Mouse (Mus musculus) spleen, adult 2 months (tissue): ENCODE data around the gene Papln. TPM values are rescaled to one million over a fixed set of nuclear protein-coding genes. Genes with fewer than 3 reads are reported as not detected.

Experiments used
- DNase-seq, 2 experiments: peaks; one replicate each; pipeline versions ENCODE4 v3.0.0 to v3.0.0-alpha.2; 2012 to 2021; ENCODE audit warnings: low spot score in 2 of 2, low read depth in 1 of 2
- H3K27ac ChIP-seq: fragments of 200-500 bp; 2 replicates; pipeline ENCODE4 v1.5.1; 2012; ENCODE audit warnings: low read length, inconsistent platforms; ENCODE audit not compliant: insufficient read depth
- H3K27me3 ChIP-seq: fragments of 200-500 bp; 2 replicates; pipeline ENCODE4 v1.6.1; 2012; ENCODE audit warnings: mild to moderate bottlenecking, moderate library complexity, low read length, inconsistent platforms; ENCODE audit not compliant: control insufficient read depth, insufficient read depth
- H3K36me3 ChIP-seq: fragments of 200-500 bp; 2 replicates; pipeline ENCODE4 v1.6.1; 2012; ENCODE audit warnings: mild to moderate bottlenecking, low read length, inconsistent platforms; ENCODE audit not compliant: control insufficient read depth, insufficient read depth
- H3K4me1 ChIP-seq: fragments of 200-500 bp; 2 replicates; pipeline ENCODE4 v1.6.1; 2011; ENCODE audit warnings: inconsistent platforms; ENCODE audit not compliant: control insufficient read depth, insufficient read depth, insufficient read length
- H3K4me3 ChIP-seq: fragments of 200-500 bp; 2 replicates; pipeline ENCODE4 v1.5.1; 2011; ENCODE audit warnings: mild to moderate bottlenecking, inconsistent platforms; ENCODE audit not compliant: insufficient read depth, insufficient read length; ENCODE audit errors: extremely low read depth
- CTCF ChIP-seq: fragments of 200-500 bp; IDR thresholded peaks from 2 replicates; pipeline ENCODE4 v1.5.1; 2011; ENCODE audit warnings: mild to moderate bottlenecking, inconsistent platforms; ENCODE audit not compliant: insufficient read depth, insufficient read length, insufficient replicate concordance; ENCODE audit errors: extremely low read depth
- POLR2A ChIP-seq: fragments of 200-500 bp; IDR thresholded peaks from 2 replicates; pipeline ENCODE4 v1.6.1; 2011; ENCODE audit warnings: low read depth, low read length, inconsistent platforms
- WGBS: fragments of 180-500 bp; shearing (Covaris S2); methylation state at CpG from one replicate; pipeline ENCODE4 v1.1.7; 2018; 5-methylcytosine and 5-hydroxymethylcytosine counted together
- polyA plus RNA-seq: library from polyadenylated mRNA; depleted of rRNA; stranded (reverse); fragments of >200 nt; gene quantifications from 2 replicates; pipeline ENCODE4 v1.2.3, GENCODE M21; 2012

Gene Papln
- polyA plus RNA-seq, 1 experiment: 1.5 TPM

DNA sequence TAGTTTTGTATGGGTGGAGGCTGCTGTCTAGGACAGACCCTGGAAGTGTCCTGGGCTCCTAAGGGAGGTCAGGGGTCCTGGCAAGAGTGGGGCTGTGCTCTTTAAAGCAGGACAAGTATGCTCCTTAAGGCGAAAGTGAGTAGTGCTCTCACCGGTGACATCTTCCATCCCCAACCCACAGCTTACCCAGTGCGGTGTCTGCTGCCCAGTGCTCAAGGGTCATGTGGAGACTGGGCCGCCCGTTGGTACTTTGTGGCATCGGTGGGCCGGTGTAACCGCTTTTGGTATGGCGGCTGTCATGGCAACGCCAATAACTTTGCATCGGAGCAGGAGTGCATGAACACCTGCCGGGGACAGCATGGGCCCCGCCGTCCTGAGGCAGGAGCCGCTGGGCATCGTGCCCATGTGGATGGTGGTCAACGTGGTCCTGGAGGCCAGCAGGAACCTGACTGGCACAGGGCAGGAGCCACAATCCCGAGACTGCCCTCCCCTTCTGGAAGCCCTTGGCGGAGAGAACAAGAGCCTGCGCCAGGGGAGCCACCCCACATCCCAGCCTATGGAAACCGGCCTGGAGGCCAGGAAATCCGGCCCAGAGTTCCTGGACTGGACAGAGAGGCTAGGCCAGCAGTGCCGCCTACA lies 18.3 kb downstream of the Papln start:
- DNase-seq: no peak
- Histone ChIP-seq H3K4me3 (no peak overlapping the region), H3K4me1 (no peaks in the 10 kb centered on the region), H3K27me3 (no peaks in the 10 kb centered on the region), H3K36me3 (no peaks in the 10 kb centered on the region), H3K27ac (no peak overlapping the region)
- no peak for TF ChIP-seq CTCF
- WGBS: 85% methylated on average over 23 of the region's 23 CpGs

- 89% methylated on average over 10 of the region's 10 CpGs for WGBS
- Histone ChIP-seq H3K4me1 (no peaks in the 10 kb centered on the region), H3K36me3 (no peaks in the 10 kb centered on the region), H3K27me3 (no peaks in the 10 kb centered on the region), H3K27ac (no peak overlapping the region), H3K4me3 (no peak overlapping the region)
- DNase-seq: no peak
- TF ChIP-seq CTCF (no peak), POLR2A (no peak)
Observed at GRCm38 (mm10) chr12:83782669-83783068, 19.2 kb downstream of the Papln start.

GRCm38 (mm10) chr12:83785305-83785704 lies 21.9 kb downstream of the Papln start:
- 78% methylated on average over 4 of the region's 4 CpGs for WGBS
- H3K27ac ChIP-seq: no peak overlapping the region
- H3K4me3 ChIP-seq: no peak overlapping the region
- TF ChIP-seq POLR2A (no peak), CTCF (no peak)
- H3K27me3 ChIP-seq: no peaks in the 10 kb centered on the region
- H3K36me3 ChIP-seq: no peaks in the 10 kb centered on the region
- no peaks in the 10 kb centered on the region for H3K4me1 ChIP-seq
- no peak for DNase-seq

DNA sequence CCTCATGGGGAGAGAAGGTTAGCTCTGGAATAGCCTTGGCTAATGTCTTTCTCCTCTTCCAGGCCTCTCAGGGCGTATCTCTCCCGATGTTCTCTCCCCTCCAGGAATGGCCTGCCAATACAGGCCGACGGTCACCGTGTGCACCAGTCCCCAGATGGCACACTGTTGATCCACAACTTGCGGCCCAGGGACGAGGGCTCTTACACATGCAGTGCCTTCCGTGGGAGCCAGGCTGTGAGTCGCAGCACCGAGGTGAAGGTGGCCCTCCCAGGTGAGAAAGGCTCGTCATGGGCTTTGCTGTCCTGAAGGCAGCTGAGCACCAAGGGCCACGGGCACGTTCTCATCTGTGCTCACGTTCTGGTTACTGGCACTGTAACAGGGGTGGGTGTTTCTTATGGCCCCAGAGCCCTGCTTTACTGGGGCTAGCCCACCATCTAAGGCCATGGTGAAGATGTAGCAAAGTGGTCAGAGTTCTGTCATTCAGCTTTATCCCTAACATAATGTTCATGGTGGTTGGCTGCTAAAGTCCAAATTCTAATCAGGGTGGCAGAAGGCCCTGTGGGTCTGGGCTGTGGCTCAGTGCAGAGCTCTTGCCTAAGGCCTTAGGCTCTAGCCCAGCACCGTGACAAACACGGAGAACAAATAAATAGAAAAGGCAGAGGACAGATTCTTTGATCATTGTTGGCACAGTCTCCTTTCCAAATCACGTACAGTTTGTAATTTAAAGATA lies 25.8 kb downstream of the Papln start:
- H3K4me1 ChIP-seq: no peaks in the 10 kb centered on the region
- 94% methylated on average over 17 of the region's 17 CpGs for WGBS
- no peak overlapping the region for H3K27ac ChIP-seq
- TF ChIP-seq POLR2A (no peak), CTCF (no peak)
- H3K27me3 ChIP-seq: no peaks in the 10 kb centered on the region
- no peak overlapping the region for H3K4me3 ChIP-seq
- DNase-seq: no peak
- peaks cover 5% of the 10 kb centered on the region for H3K36me3 ChIP-seq

GRCm38 (mm10) chr12:83789781-83790140 lies 26.3 kb downstream of the Papln start:
- peaks cover 5% of the 10 kb centered on the region for H3K36me3 ChIP-seq
- no peak overlapping the region for H3K4me3 ChIP-seq
- H3K27me3 ChIP-seq: no peaks in the 10 kb centered on the region
- no peaks in the 10 kb centered on the region for H3K4me1 ChIP-seq
- H3K27ac ChIP-seq: no peak overlapping the region
- no peak for DNase-seq
- WGBS: 74% methylated on average over 4 of the region's 4 CpGs
- TF ChIP-seq CTCF (no peak), POLR2A (no peak)

DNA sequence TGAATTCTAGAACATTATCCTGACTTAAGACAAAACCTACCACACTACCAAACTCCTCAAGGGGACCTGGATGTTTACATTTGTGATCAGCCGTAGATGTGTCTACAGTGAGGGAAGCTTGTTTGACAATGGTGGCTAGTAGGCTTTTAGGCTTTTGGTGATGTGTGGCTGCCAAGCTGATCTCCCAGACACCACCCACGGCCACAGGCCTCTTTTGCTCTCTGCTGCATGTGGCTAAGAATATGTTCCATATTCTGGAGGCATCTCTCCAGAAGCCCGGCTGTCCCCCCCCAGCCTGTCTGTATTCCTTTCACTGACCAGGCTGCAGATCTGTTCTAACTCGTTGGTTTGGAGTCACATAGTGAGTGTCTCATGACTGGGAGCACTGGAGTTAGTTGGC lies 27.3 kb downstream of the Papln start:
- Histone ChIP-seq H3K4me3 (no peak overlapping the region), H3K27ac (no peak overlapping the region), H3K4me1 (no peaks in the 10 kb centered on the region), H3K27me3 (no peaks in the 10 kb centered on the region), H3K36me3 (peaks cover 13% of the 10 kb centered on the region)
- no peak for DNase-seq
- no peak for TF ChIP-seq POLR2A
- TF ChIP-seq CTCF: no peak
- WGBS: 87% methylated on average over 4 of the region's 4 CpGs

GRCm38 (mm10) chr12:83791737-83792136 lies 28.3 kb downstream of the Papln start:
- Histone ChIP-seq H3K4me3 (no peak overlapping the region), H3K27ac (no peak overlapping the region), H3K4me1 (no peaks in the 10 kb centered on the region), H3K27me3 (no peaks in the 10 kb centered on the region), H3K36me3 (peaks cover 15% of the 10 kb centered on the region)
- DNase-seq: no peak
- 95% methylated on average over 10 of the region's 10 CpGs for WGBS
- TF ChIP-seq POLR2A (no peak), CTCF (no peak)
